Mouse (Mus musculus): ENCODE measurements at regions not wholly inside any gene's neighbourhood (a gene's known extent, or its start where the extent isn't known, plus 50 kb on each side); places are given as distances from the start of the nearest gene placed in this dataset.

GRCm38 (mm10) chr6:143287322-143287721 is 120.3 kb downstream of the Etnk1 start:
- peak; percentile 65 for DNase-seq

DNA sequence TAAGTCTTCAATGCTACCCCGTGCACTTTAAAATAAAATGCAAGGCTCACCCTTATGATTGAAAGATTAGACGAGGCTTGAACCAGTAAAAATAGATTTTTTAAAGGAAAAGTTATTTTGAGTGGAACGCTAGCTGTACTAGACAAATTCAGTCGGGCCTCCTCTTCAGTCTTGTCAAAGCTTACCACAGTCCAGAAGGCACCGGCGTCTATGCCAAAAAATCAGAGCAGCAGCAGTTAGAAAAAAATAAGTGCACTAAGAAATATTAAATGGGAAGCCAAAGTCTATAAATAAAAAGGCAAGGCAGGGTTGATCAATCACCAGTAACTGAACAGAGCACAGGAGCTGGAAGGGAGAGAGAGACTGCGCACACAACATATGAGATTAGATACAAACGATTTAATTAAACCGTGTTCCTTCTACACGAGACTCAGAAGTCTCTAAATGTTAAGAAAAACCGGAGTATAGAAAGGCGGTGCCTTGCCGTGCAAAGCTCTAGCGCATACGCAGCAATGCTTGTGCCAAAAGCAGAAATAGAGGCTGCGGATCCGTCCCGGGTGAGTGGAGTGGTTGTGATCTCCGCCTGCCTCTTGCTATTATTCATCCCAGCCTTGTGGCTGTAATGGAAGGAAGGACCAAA is 121.6 kb downstream of the Etnk1 start:
- DNase-seq, result peak; percentile 63

DNA sequence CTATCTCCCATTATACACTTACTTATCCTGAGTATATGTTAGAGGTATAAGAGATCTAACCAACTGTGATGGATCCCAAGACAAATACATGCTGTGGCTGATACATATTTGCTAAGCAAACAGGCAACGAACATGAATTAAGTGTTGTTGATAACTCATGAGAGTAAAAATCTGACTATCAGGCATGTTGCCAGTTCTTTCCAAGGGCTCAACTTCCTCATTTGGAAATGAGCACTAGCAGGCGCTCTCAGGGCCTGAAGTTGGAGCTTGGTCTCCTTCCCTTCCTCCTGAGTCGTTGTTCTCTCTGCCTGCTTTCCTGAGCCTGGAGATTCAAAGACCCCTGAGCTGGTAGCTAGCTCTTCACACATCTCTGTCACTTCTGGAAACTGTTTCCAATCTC is 126.6 kb downstream of the Etnk1 start:
- DNase-seq, result no peak

DNA sequence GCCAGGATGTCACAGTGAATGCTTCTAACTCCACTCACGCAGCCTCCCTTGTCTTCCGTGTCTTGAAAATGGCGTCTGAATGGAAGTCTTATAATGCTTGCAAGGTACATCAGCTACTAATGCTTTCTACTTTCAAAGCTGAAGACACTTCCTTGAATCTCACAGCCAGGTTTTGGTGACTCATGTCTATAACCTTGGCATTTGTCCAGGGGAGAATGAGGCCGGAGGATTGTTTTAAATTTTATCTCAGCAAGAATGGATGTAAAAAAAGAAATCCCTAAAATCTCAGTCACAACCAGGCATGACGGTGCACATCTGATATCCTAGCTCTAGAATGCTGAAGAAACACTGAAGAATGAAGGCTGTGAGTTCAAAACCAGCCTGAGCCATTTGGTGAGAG is 131.4 kb downstream of the Etnk1 start:
- peak; percentile 44 for DNase-seq

GRCm38 (mm10) chr6:143301414-143301813 is 134.4 kb downstream of the Etnk1 start:
- peak; percentile 62 for DNase-seq

- DNase-seq, result peak; percentile 91
These were observed 140.3 kb downstream of the Etnk1 start for GRCm38 (mm10) chr6:143307327-143307726.

- peak; percentile 97 for DNase-seq
These were observed 148.8 kb downstream of the Etnk1 start for GRCm38 (mm10) chr6:143315859-143316258.

GRCm38 (mm10) chr6:143320426-143320825 is 153.4 kb downstream of the Etnk1 start:
- DNase-seq, result no peak

- no peak for DNase-seq
These were observed 157.6 kb downstream of the Etnk1 start for GRCm38 (mm10) chr6:143324636-143325035.

- DNase-seq, result peak; percentile 93
These were observed 160.1 kb downstream of the Etnk1 start for GRCm38 (mm10) chr6:143326956-143327722.

- no peak for DNase-seq
These were observed 160.8 kb downstream of the Etnk1 start for GRCm38 (mm10) chr6:143327788-143328187.

DNA sequence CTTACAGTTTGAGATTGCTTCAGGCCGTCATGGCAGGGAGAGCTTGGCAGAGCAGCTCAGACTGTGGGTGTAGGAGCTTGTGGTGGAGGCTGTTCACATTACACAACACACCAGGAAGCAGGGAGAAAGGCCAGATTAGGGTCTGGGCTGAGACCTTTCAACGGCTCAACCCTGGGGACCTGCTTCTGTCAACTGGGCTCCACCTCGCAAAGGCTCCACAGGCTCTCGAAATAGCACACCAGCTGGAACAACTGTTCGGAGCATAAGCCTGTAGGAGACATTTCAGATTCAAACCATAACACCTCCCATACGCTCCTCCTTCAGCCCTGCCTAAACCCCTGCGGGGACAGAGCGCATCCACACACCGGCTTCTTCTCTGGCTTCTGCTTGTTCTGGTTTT is 161.2 kb downstream of the Etnk1 start:
- DNase-seq, result peak; percentile 87

GRCm38 (mm10) chr6:143329096-143329495 is 162.1 kb downstream of the Etnk1 start:
- DNase-seq, result peak; percentile 16

- peak; percentile 61 for DNase-seq
These were observed 166.5 kb downstream of the Etnk1 start for GRCm38 (mm10) chr6:143333493-143333892.

DNA sequence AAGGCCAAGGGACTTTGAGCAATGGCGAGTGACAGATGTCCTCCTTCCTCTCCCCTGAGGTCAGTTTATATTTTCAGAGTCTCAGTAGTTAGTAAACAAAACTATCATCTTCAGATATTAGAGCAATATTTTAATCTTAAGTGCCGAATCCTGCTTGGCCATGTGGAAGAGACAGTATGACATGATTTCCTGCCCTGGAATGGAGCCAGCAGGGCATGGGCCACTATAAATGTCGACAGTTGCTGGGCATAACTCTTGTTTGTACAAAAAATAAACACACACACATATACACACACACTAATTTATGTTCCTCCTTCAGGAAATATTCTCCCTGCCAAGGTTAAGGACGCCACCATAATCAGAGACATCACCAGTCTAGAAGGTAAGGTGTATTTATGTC is 169.6 kb downstream of the Etnk1 start:
- no peak for DNase-seq

DNA sequence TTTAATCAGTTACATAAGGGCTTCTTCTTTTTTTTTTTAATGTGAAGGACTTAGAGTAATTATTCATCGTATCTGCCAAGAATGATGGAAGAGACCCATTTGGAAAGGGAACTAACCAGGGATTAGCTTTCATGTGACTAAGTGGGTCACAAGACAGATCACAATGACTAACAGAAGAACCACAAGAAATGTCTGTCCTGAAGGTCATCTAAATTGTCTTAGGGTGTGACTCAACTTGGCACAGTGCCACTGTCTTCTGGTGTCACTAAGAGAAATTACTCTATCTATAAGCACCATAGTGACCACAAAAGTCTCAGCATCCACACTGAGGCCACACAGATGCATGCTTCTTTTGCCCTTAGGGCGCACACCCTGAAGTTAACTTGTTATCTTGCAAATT is 182.0 kb downstream of the Etnk1 start:
- peak; percentile 85 for DNase-seq

DNA sequence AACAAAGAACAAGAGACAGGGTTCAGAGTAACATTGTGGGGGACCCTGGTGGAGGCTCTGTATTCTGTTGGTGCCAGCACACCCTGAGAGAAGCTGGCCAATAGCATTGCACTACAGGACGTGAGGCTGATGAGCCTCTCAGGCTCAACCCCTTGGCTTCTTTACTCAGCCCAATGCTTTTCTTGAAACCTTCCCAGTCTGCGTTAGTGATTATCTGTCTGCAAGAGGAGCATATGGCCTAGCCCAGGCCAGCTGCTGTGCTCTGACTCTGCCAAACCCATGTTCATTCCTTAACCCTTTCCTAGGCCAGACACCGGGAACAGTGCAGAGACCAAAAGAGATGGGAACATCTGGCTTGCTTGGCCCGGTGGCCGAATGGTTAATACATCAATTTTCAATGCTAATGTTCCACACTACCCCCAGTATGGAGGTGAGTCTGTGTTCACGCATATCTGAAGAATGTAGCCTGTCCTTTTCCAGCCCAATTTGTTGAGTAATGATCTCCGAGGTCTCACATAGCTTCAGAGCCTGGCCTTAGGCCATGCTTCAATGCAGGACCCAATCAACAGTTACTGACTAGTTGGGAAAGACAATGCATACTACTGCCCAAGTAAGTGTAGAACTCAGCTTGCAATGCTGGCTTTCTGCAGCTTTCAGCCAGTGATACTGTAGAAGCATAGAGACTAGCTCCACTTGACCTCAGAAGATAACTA is 192.5 kb downstream of the Etnk1 start:
- DNase-seq, result no peak

GRCm38 (mm10) chr6:143361149-143361725 is 194.2 kb downstream of the Etnk1 start:
- no peak for DNase-seq

- no peak for DNase-seq
These were observed 194.9 kb downstream of the Etnk1 start for GRCm38 (mm10) chr6:143361963-143362362.

GRCm38 (mm10) chr6:143365840-143366239 is 198.8 kb downstream of the Etnk1 start:
- DNase-seq, result peak; percentile 69

GRCm38 (mm10) chr6:143367804-143368203 is 200.8 kb downstream of the Etnk1 start:
- peak; percentile 36 for DNase-seq

GRCm38 (mm10) chr6:143368646-143369045 is 201.6 kb downstream of the Etnk1 start:
- DNase-seq, result peak; percentile 51

DNA sequence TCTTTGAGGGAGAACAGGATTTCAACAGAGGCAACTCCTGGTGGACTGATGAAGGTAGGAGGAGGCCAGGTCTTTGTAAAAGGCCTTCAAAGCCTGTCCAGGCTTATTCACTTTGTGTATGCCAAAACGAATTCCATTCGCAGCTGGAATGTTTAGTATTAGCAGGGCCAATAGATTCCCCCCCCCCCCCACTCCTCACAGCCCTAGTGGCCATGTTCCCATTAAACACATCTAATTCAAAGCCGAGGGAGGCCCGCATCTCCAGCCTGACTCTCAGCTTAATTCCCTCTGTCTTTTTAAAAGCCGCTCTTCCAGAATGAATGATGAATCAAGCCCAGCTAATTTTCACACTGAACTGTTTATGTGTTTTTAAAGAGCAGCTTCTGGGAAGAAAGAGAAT is 205.5 kb downstream of the Etnk1 start:
- DNase-seq, result peak; percentile 19

Measured in heart, adult 11 months (tissue).